Mouse (Mus musculus) limb, embryonic 11.5 days (tissue): Measurements from ENCODE around the gene Lipn. TPM values are rescaled to one million over a fixed set of nuclear protein-coding genes. Genes with fewer than 3 reads are reported as not detected.

Experiments
- ATAC-seq: fragments of 200-750 bp; cut with Nextera tagmentation; 2 replicates; pipeline ENCODE4 v1.8.0; 2017; ENCODE audit warnings: low read depth; ENCODE audit not compliant: insufficient number of reproducible peaks, low FRiP score, low TSS enrichment
- DNase-seq: peaks from one replicate; pipeline ENCODE4 v3.0.0-alpha.2; 2015; ENCODE audit warnings: low spot score
- H3K27ac ChIP-seq: fragments of 300-500 bp; sonication (generic); replicated peaks from 2 replicates; pipeline ENCODE4 v1.5.1; 2014; ENCODE audit warnings: low read depth, mild to moderate bottlenecking, low read length
- H3K27me3 ChIP-seq: fragments of 300-500 bp; sonication (generic); 2 replicates; pipeline ENCODE4 v1.6.1; 2014; ENCODE audit warnings: mild to moderate bottlenecking, low read length, mixed read lengths; ENCODE audit not compliant: control insufficient read depth, insufficient read depth
- H3K36me3 ChIP-seq: fragments of 300-500 bp; sonication (generic); 2 replicates; pipeline ENCODE4 v1.6.1; 2014; ENCODE audit warnings: mild to moderate bottlenecking, low read length, moderate library complexity, mixed read lengths; ENCODE audit not compliant: control insufficient read depth, insufficient read depth
- H3K4me1 ChIP-seq: fragments of 300-500 bp; sonication (generic); 2 replicates; pipeline ENCODE4 v1.6.1; 2014; ENCODE audit warnings: low read length, mixed read lengths; ENCODE audit not compliant: control insufficient read depth, insufficient read depth
- H3K4me2 ChIP-seq: fragments of 300-500 bp; sonication (generic); 2 replicates; pipeline ENCODE4 v1.6.1; 2014; ENCODE audit warnings: low read depth, mild to moderate bottlenecking, moderate library complexity; ENCODE audit not compliant: severe bottlenecking
- H3K4me3 ChIP-seq: fragments of 300-500 bp; sonication (generic); 2 replicates; pipeline ENCODE4 v1.5.1; 2014; ENCODE audit warnings: low read depth, low read length
- H3K9ac ChIP-seq: fragments of 300-500 bp; sonication (generic); 2 replicates; pipeline ENCODE4 v1.6.1; 2014; ENCODE audit warnings: mild to moderate bottlenecking, low read length
- H3K9me3 ChIP-seq: fragments of 300-500 bp; sonication (generic); 2 replicates; pipeline ENCODE4 v1.6.1; 2016; ENCODE audit warnings: low read length; ENCODE audit not compliant: control insufficient read depth
- WGBS: fragments of 180-500 bp; shearing (Covaris S2); extraction: QIAGEN DNeasy Blood & Tissue Kit; methylation state at CpG from one replicate; pipeline ENCODE4 v1.1.7; 2014; 5-methylcytosine and 5-hydroxymethylcytosine counted together
- polyA plus RNA-seq: library from polyadenylated mRNA; unstranded; fragments of >200 nt; fragmentation: Nextera tagmentation; extraction: Ambion mirVana; gene quantifications from 2 replicates; pipeline ENCODE4 v1.2.1, GENCODE M21; 2014

The Lipn gene
- polyA plus RNA-seq: not detected in 2 replicates

- H3K27me3 ChIP-seq: no peaks in the 10 kb centered on the region
- H3K4me2 ChIP-seq: no peak within 1 kb of the TSS
- DNase-seq (no peak), ATAC-seq (no peak)
- no peaks in the 10 kb centered on the region for H3K4me1 ChIP-seq
- H3K4me3 ChIP-seq: no peak within 1 kb of the TSS
- H3K9ac ChIP-seq: no peak within 1 kb of the TSS
- H3K9me3 ChIP-seq: no peaks in the 10 kb centered on the region
- no peak within 1 kb of the TSS for H3K27ac ChIP-seq
- no peaks in the 10 kb centered on the region for H3K36me3 ChIP-seq
- WGBS: 91% methylated on average over 9 of the region's 9 CpGs
These were observed at the start of gene Lipn for GRCm38 (mm10) chr19:34066779-34067472. Gene Lipn, plus strand, starts transcription at chr19:34067358.

- no peak for DNase-seq
- Histone ChIP-seq H3K4me2 (no peak overlapping the region), H3K9ac (no peak overlapping the region), H3K27ac (no peak overlapping the region), H3K4me3 (no peak overlapping the region), H3K36me3 (no peaks in the 10 kb centered on the region), H3K9me3 (no peaks in the 10 kb centered on the region), H3K4me1 (no peaks in the 10 kb centered on the region), H3K27me3 (no peaks in the 10 kb centered on the region)
- 86% methylated on average over 11 of the region's 11 CpGs for WGBS
- no peak for ATAC-seq
These were observed 45.6 kb upstream of the Lipn start for GRCm38 (mm10) chr19:34021440-34022172.

- Histone ChIP-seq H3K4me2 (no peak overlapping the region), H3K9me3 (no peaks in the 10 kb centered on the region), H3K36me3 (no peaks in the 10 kb centered on the region), H3K9ac (no peak overlapping the region), H3K4me3 (no peak overlapping the region), H3K27ac (no peak overlapping the region), H3K4me1 (no peaks in the 10 kb centered on the region), H3K27me3 (no peaks in the 10 kb centered on the region)
- WGBS: 50% methylated on average over 3 of the region's 3 CpGs
- ATAC-seq (no peak), DNase-seq (no peak)
These were observed 44.4 kb upstream of the Lipn start for GRCm38 (mm10) chr19:34022759-34023158.

GRCm38 (mm10) chr19:34039731-34040130 lies 27.4 kb upstream of the Lipn start:
- ATAC-seq (no peak), DNase-seq (no peak)
- H3K9ac ChIP-seq: no peak overlapping the region
- no peaks in the 10 kb centered on the region for H3K4me1 ChIP-seq
- no peak overlapping the region for H3K4me3 ChIP-seq
- H3K36me3 ChIP-seq: no peaks in the 10 kb centered on the region
- 81% methylated on average over 1 of the region's 1 CpGs for WGBS
- H3K4me2 ChIP-seq: no peak overlapping the region
- H3K27me3 ChIP-seq: no peaks in the 10 kb centered on the region
- H3K9me3 ChIP-seq: no peaks in the 10 kb centered on the region
- H3K27ac ChIP-seq: no peak overlapping the region

GRCm38 (mm10) chr19:34043008-34043407 lies 24.1 kb upstream of the Lipn start:
- ATAC-seq (no peak), DNase-seq (no peak)
- no peaks in the 10 kb centered on the region for H3K36me3 ChIP-seq
- no peak overlapping the region for H3K9ac ChIP-seq
- H3K4me3 ChIP-seq: no peak overlapping the region
- WGBS: 73% methylated on average over 6 of the region's 6 CpGs
- H3K4me2 ChIP-seq: no peak overlapping the region
- no peaks in the 10 kb centered on the region for H3K9me3 ChIP-seq
- no peak overlapping the region for H3K27ac ChIP-seq
- H3K27me3 ChIP-seq: no peaks in the 10 kb centered on the region
- no peaks in the 10 kb centered on the region for H3K4me1 ChIP-seq

- DNase-seq (no peak), ATAC-seq (no peak)
- H3K27me3 ChIP-seq: no peaks in the 10 kb centered on the region
- H3K4me2 ChIP-seq: no peak overlapping the region
- H3K36me3 ChIP-seq: no peaks in the 10 kb centered on the region
- H3K4me3 ChIP-seq: no peak overlapping the region
- no peaks in the 10 kb centered on the region for H3K9me3 ChIP-seq
- 92% methylated on average over 3 of the region's 3 CpGs for WGBS
- no peak overlapping the region for H3K27ac ChIP-seq
- H3K9ac ChIP-seq: no peak overlapping the region
- no peaks in the 10 kb centered on the region for H3K4me1 ChIP-seq
These were observed 17.7 kb upstream of the Lipn start for GRCm38 (mm10) chr19:34049371-34050039.

GRCm38 (mm10) chr19:34051502-34051901 lies 15.7 kb upstream of the Lipn start:
- Histone ChIP-seq H3K27me3 (no peaks in the 10 kb centered on the region), H3K4me1 (no peaks in the 10 kb centered on the region), H3K9me3 (no peaks in the 10 kb centered on the region), H3K4me3 (no peak overlapping the region), H3K4me2 (no peak overlapping the region), H3K27ac (no peak overlapping the region), H3K9ac (no peak overlapping the region), H3K36me3 (no peaks in the 10 kb centered on the region)
- DNase-seq: no peak
- 84% methylated on average over 3 of the region's 3 CpGs for WGBS
- ATAC-seq: no peak

- no peak overlapping the region for H3K27ac ChIP-seq
- H3K9me3 ChIP-seq: no peaks in the 10 kb centered on the region
- H3K27me3 ChIP-seq: no peaks in the 10 kb centered on the region
- no peak overlapping the region for H3K4me3 ChIP-seq
- no peak overlapping the region for H3K4me2 ChIP-seq
- DNase-seq (no peak), ATAC-seq (no peak)
- WGBS: 64% methylated on average over 1 of the region's 1 CpGs
- H3K4me1 ChIP-seq: no peaks in the 10 kb centered on the region
- H3K36me3 ChIP-seq: no peaks in the 10 kb centered on the region
- H3K9ac ChIP-seq: no peak overlapping the region
These were observed 3.6 kb upstream of the Lipn start for GRCm38 (mm10) chr19:34063547-34063946.
